ENCODE assay signal across 20 mouse cellular contexts in genomic region chr16:95741358-95741757, GRCm38 (mm10). TPM values are rescaled to one million over a fixed set of nuclear protein-coding genes. Genes with fewer than 3 reads are reported as not detected.
DNase-seq lines count a peak whose midpoint lies in the region; ATAC-seq lines count a peak whose summit lies in the region.
"Had no signal": no experiment of that assay in that cellular context is flagged by ENCODE, and none has a peak within 500 bp of the region (broad histone marks: within the 10 kb centered on the region; RNA-seq: fewer than 3 reads in every experiment).

No protein-coding gene starts in this region.

- H3K4me2 ChIP-seq in forebrain, embryonic 11.5 days (ENCODE audit: low read depth, low read length, severe bottlenecking), result no peak overlapping the region
- H3K4me2 ChIP-seq: heart, embryonic 15.5 days; liver, embryonic 15.5 days; midbrain, embryonic 11.5 days had no signal

- peak; percentile 42 for DNase-seq in adrenal gland, adult 2 months
- DNase-seq in adrenal gland, postnatal 4 days (ENCODE audit: low spot score in 2 of 2), result no peak
- DNase-seq in urinary bladder, postnatal 14 days (ENCODE audit: low spot score), result peak; percentile 56
- no peak for DNase-seq in urinary bladder, postnatal 25 days (ENCODE audit: low spot score)
- DNase-seq in lung, postnatal 4 days, result peak; percentile 40 to 77
- DNase-seq in c-Kit-positive CD71-positive TER-119-positive erythroid progenitor cells, embryonic 14.5 days (ENCODE audit: low spot score), result no peak
- no peak for DNase-seq in kidney, postnatal 25 days
- no peak for DNase-seq in forebrain, embryonic 11.5 days (ENCODE audit: low spot score)
- DNase-seq: adrenal gland, postnatal 36 days; cerebellum, adult 11 months; cerebellum, postnatal 36 days; kidney, postnatal 14 days; right cerebral cortex, adult 18-20 months; spleen, adult 18-20 months had no signal

- H3K4me1 ChIP-seq in forebrain, embryonic 11.5 days (replicated peaks; ENCODE audit: control insufficient read depth, insufficient read depth, low read length), result no peaks in the 10 kb centered on the region
- H3K4me1 ChIP-seq: liver, embryonic 15.5 days had no signal

- ATAC-seq in forebrain, embryonic 11.5 days (replicated peaks; ENCODE audit: low FRiP score), result no peak
- ATAC-seq: activated CD4-positive, CD25-positive, alpha-beta regulatory T cell, adult 4 months had no signal

- no peaks in the 10 kb centered on the region for H3K36me3 ChIP-seq in forebrain, embryonic 11.5 days (ENCODE audit: control insufficient read depth, insufficient read depth, low read length)
- H3K36me3 ChIP-seq: heart, embryonic 15.5 days; liver, embryonic 15.5 days had no signal

- WGBS in forebrain, embryonic 11.5 days, result 80% methylated on average over 11 of the region's 11 CpGs

- H3K9ac ChIP-seq in forebrain, embryonic 11.5 days (ENCODE audit: low read length), result no peak overlapping the region
- H3K9ac ChIP-seq: heart, embryonic 15.5 days; liver, embryonic 15.5 days had no signal

- H3K27ac ChIP-seq in forebrain, embryonic 11.5 days (ENCODE audit: low read depth, low read length), result no peak overlapping the region
- H3K27ac ChIP-seq: heart, embryonic 15.5 days; liver, embryonic 15.5 days had no signal

- H3K9me3 ChIP-seq in forebrain, embryonic 11.5 days (ENCODE audit: control insufficient read depth, low read length), result no peaks in the 10 kb centered on the region
- H3K9me3 ChIP-seq: heart, embryonic 15.5 days; liver, embryonic 15.5 days had no signal

- H3K27me3 ChIP-seq in forebrain, embryonic 11.5 days (ENCODE audit: control insufficient read depth, insufficient read depth, low read length), result no peaks in the 10 kb centered on the region
- H3K27me3 ChIP-seq: CH12.LX; heart, embryonic 15.5 days; liver, embryonic 15.5 days had no signal

- no peak overlapping the region for H3K4me3 ChIP-seq in forebrain, embryonic 11.5 days (ENCODE audit: low read depth, low read length)
- H3K4me3 ChIP-seq: heart, embryonic 15.5 days; liver, embryonic 15.5 days; myocyte had no signal

RNA-seq across cellular contexts. Expression of gene Ets2, which starts 39.5 kb away (rescaled TPM):
- total RNA-seq in adrenal gland, adult 2 months (2021), result 10 to 100 TPM; 40.1 to 47.7 TPM
- polyA plus RNA-seq in adrenal gland, adult 2 months (2012; rRNA removed), result 97.9 and 122 TPM in 2 replicates
- 10 to 100 TPM; 64.8 to 73.7 TPM for total RNA-seq in adrenal gland, postnatal 4 days (2021)
- 15.6 and 16.1 TPM in 2 replicates for polyA plus RNA-seq in forebrain, embryonic 11.5 days (2014; fragmentation: Nextera tagmentation; extraction: Ambion mirVana)

Comparison
In these comparisons a context has a peak if more than half of its experiments do, and no peak if none do; other contexts are left out.
1. DNase-seq: peak in adrenal gland, adult 2 months (single experiment), urinary bladder, postnatal 14 days (single experiment) and lung, postnatal 4 days (2 of 2); none in adrenal gland, postnatal 4 days (0 of 2), urinary bladder, postnatal 25 days (single experiment), c-Kit-positive CD71-positive TER-119-positive erythroid progenitor cells, embryonic 14.5 days (single experiment), kidney, postnatal 25 days (0 of 2) and forebrain, embryonic 11.5 days (single experiment).